Mouse (Mus musculus) ZHBTc4 (cell line): ENCODE measurements around the gene Clasp1.

Source experiments
- DNase-seq: peaks from one replicate; pipeline ENCODE4 v3.0.0-alpha.2; 2011; ENCODE audit warnings: low read depth, low spot score

Gene Clasp1

DNA sequence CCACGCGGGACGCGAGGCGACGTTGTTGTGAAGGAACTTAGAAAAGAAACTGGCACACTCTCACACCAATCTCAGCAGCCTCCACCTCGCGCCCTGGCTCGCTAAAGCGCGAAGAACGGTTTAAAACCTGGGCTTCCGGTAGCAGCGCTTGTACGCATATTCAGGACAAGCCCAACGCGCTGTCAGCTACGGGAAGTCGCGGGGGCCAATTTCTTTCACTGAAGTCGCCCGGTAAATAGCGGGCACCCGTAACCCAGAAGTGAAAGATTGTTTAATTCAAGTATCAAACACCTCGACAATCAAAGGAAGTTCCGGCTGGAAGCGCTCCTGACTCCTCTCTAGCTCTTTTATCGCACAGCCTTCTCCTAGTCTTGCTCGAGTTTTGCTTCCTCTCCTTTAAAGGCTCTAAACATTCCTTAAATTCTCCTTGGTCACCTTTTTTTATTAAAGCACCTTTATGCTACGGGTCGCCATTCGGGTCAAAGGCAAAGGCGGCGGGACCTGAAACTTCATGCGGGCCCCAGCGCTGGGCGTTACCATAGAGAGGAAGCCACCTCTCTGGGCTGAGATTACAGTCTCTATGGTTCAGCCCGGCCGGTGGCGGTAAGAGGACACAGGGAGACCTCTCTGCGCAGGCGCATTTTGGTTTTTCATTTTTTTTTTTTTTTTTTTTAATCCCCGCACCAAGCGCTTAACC is at the start of gene Clasp1:
Gene Clasp1 (plus strand): TSS at position 302 of the 697 bp plus-strand sequence.
- peak; percentile 99 for DNase-seq

DNA sequence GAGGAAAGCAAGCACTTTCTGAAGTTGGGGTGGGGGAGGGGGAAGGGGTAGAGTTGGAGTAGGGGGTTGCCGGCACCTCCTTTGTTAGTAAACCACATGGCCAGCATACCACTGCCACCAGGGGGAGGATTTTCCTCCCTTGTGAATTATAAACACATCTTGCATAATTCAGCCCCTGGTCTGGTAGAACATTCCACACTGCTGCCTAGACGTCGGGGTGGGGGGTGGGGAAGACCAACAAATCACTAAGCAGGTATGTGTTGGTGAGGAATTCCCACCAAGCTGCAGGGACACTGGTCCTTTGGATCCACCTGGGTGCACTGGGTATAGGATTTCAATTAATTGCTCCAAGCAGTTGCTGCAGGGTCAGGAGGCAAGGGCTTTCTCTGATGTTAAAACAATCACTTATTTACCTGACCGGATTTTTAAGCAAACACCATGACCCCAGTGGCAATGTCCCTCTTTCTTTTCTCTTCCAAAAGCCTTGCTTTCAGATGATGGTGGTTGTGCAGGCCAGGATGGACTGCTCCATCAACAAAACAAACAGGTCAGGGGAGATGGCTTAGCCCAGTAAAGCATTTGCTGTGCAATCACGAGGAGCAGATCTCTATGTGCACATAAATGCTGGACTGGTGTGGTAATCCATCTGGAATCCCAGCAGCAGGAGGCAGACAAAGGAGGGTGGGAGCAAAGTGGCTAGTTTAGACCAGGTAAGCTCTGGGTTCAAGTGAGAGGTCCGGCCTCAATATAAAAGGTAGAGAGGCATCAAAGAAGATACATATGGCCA is 45.0 kb upstream of the Clasp1 start:
- DNase-seq = no peak

DNA sequence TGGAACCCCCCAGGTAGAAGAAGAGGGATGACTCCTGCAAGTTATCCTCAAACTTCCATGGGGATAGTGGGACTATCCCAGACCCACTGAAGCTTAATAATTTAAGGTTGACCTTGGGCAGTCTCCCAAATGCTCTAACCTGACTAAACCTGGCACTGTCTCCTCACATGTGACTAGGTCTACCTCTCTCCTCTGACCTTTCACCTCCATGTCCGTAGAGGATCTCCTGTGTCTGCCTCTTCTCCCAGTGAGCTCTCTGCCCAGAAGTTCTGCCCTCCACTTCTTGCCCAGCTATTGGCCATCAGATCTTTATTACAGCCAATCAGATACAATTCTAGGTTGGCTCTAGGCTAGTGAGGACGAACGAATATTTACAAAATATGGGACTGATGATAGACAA is 38.9 kb upstream of the Clasp1 start:
- DNase-seq = no peak

DNA sequence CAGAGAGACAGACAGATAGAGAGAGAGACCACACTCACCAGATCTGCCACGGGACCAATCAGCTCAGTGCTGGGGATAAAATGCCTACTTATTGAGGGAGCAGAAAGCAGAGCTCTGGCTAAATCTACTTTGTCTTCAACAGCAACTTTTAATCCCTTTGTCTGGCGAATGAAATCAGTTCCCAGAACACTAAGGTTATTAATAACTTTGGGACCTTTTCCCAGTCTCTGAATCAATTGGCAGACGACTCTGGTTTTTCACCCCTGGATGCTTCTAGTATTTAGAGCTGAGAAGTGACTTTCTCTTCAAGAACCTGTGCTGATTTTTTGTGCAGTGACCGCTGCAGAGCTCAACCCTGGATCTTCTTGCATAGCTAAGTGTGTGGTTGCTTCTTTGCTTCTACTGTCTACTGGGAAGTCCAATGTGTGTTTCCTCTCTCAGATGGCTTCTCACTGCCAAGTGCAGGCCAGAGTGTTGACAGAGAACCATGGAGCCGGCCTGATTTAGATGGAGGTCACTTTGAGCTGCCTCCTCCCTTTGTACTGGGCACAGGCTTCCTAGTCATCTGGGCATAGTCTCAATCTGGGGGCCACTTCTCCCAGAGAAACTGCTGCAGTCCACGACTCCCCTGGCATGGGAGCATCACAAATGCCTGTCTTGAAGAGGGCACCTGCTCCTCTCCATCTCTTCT is 29.6 kb upstream of the Clasp1 start:
- no peak for DNase-seq

DNA sequence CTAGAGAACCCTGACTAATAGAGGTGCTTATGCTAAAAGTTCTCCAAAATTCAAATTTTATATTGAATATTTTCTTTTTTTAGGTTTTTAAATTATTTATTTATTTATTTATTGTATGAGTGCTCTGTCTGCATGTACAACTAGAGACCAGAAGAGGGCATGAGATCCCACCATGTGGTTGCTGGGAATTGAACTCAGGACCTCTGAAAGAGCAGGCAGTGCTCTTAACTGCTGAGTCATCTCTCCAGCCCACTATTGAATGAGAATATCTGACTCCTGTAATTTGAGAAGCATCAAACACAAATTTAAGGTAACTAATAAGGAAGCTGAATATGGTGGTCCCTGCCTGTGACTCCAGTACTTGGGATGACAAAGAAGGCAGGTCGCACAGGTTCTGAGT is 20.9 kb upstream of the Clasp1 start:
- peak; percentile 67 for DNase-seq

DNA sequence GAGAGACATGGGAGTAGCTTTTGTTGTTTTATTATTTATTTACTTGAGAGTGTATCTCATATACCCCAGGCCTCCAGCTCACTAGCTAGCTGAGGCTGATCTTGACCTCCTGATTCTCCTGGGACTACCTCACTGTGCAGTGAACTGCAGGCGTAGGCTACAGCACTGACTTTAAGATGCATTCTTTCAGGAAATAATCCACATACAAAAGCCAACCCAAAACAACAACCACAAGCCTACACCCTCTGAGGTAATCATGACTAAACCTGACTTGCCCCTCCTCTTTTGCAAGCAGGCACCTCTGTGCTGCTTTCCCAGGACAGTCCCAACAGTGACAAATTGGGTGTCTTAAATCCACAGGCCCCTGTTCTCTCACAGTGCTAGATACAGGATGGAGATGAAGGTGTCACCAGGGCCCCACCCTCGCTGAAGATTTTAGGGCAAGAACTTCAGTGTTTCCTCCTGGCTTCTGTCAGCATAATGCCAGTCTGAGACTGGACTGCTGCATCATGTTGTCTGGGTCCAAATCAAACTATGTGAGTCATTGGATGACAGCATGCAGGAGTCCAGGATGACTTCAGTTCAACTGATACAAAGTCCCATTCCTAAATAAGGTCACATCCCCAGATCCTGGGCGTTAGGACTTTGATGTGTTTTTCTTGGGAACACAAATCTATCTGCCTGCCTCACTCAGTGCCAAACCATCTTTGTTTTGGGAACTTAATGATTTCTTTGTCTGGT is 20.0 kb upstream of the Clasp1 start:
- DNase-seq = no peak

DNA sequence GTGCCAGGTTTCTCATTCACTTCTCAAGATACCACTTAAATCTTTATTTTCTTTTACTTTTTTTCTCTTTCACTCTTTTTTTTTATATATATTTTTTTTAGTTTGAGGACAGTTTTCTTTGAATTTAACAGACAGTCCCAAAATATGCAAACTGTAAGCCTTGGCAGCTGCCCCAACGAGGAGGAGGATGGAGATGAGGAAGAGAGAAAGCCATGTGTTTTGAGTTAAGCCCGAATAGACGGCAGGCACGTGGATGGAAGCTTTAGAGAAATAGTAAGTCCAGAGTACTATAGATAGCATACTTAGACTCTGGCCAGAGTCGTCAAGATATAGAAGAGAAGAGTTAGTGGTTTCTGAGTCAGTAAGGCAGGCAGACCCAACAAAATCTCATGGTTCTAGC is 11.1 kb upstream of the Clasp1 start:
- no peak for DNase-seq

DNA sequence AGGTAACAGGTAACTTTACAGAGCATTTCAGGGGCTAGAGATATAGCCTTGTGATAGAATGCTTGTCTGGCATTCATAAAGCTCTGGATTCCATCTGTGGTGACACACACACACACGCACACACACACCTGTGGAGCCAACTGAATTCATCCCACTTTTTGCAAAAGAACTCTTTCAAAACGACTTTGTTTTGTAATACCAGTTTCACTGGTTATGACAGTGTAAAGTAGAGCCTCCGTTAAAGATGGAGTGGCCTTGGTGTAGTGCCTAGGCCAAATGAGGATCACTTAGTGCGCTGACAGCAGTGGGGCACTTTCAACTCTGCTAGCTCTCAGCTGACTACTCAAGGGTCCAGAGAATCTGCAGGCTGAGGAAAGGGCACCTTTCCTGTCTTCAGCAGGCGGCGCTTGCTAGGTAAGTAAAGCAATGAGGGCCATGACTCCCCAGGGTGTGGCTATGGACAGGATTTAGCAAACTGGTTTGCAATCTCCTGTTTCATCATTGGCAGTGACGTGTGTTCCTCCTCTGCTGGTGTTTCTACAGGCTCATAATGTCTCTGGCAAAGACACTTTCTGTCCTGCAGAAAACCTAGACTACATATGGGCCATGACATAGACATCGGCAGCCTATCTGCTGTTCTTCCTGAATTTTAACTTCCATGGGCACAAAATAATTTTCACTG is 8.6 kb upstream of the Clasp1 start:
- no peak for DNase-seq

DNA sequence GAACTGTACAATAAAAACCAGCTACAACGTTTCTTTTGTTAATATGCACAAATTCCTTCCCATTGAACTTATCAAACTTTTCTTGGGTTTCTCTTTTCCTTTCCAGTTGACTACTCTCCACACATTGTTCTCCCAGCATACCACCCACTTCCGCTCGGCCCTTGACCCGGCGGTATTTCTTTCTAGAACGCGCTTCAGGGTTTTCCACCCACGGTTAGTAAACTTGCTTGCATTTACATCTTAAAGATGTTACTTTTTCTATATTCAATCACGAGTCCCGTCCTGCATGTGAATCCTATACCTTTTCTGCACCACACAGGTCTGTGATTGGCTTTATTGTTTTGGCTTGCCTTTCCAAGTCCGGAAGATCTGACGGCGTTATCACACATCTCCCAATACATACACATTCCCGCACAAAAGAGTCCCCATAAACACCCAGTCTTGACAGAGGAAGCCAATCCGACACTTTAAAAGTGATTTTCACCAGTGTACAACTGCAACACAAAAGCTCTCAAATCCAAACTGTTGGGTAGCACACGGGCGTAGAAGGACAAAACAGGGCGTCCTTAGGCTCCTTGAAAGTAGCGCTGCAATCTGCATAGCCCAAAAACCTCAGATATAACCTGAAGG is 616 bp upstream of the Clasp1 start:
- DNase-seq = peak; percentile 71

DNA sequence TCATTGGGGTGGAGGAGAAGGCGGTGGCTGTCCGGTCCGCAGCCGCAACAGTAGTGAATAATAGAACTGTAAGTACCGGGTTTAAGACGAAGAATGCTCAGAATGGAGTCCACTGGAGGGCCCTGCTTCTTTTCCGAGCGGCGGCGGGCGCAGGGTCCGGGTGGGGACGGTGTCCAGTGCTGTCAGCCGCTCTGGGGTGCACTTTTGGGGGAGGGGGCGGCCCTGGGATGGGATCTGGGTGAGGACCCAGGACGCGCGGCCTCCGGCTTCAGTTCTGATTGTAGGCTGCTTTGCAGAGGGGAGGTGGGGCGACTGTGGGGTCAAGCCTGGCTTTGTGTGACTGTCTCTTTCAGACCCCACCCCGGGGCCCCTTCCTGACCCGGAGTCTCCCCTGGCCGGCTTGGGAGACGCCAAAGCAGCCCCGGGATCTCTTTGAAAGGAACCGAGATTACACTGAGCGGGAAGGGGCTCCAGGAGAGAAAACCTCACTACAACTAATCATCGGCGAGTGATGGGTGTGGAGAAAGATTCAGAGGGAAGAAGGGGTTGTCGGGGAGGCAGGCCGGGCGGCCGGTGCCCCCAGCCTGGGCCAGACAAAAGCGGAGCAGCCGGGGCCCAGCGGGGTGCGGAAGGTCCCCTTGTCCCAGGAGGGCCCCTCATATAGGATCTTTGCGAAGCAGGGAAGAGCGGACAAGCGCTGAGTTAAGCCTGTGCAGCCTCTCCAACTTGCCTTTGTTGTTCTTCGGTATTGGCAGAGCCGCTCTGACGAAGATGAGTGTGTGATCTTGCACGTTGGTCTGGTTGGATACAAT is 802 bp downstream of the Clasp1 start:
- DNase-seq = peak; percentile 46

DNA sequence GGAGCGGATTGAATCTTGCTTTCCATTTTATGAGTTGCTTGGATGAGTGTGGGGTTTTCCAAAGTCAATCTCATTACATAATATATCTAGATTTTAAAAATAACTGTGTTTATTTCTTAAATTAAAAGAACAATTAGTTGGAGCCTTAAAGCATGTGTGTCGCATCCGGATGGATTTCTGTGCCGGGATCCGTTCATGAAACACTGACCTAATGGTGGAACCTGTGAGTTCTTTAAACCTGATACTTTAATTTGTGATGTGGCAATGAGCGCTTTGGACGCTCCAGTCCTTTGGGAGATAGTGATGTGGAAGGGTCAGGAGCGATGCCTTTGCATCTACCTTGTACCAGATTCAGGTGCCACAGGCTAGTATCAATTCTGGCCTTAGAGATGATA is 1.4 kb downstream of the Clasp1 start:
- DNase-seq = no peak

DNA sequence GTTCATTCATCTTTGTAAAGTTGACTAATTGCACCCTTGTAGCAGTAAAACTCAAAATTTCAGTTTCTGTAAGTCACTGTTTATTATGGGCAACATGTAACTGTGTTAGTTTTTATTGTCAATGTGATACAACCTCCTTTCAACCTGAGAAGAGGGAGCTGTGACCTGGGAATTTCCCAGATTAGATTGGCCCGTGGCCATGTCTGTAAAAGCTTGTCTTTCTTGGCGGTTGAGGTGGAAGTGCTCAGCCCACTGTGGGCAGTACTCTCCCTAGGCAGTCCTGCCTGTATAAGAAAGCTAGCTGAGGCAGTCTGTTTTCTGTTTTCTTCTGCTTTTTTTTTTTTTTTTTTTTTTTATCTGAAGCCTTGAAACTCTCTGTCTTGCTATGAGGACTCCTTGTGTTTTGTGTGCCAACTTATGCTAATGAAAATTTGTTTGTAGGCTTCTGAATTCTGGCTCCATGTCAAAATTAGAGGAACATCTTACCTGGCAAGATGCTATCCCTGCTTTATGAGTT is 2.1 kb downstream of the Clasp1 start:
- no peak for DNase-seq

DNA sequence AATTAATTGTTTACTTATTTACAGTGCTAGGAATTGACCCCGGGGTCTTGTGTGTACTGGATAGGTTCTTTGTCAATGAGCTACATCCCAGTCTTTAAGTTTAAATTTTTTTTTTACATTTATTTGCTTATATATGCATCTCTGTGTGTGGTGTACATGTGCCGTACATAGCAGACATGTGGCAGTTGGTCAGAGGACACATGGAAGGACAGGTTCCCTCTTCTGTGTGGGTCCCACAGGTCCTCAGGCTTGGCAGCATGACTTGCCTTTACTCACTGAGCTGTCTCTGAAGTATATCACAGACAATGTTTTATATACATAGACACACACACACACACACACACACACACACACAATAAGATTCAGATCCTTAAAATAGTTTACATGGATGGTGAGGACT is 3.4 kb downstream of the Clasp1 start:
- DNase-seq = no peak

DNA sequence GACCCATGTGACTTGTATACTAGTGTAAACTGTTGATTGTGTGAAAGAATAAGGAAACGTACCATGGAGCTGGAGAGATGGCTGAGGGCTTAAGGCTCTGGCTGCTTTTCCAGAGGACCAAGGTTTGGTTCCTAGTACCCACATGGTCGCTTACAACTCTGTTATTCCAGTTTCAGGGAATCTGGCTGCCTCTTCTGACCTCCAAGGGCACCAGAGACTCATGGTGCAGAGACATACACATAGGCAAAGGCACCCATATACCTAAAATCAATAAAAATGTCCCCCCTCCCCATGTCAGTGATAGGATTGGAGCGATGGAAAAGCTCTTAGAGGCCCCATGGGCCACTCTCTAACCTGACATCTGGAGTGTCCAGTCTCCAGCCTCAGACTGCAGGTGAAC is 5.1 kb downstream of the Clasp1 start:
- no peak for DNase-seq

DNA sequence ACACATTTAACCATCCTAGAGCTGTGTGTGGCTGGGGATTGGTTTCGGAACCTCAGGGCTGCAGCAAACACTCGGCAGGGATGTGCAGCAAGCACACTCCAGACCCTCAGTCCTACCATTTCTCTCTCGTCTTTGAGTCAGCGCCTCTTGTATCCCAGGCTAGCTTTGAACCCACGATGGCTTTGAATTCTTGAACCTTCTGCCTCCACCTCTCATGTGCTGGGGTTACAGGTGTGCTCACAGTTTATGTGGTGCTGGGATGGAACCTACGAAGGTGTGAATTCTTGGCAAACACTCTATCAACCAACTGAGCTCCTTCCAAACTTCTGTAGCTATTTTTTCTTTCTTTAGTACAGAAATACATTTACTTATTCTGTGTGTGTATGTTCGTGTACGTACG is 9.0 kb downstream of the Clasp1 start:
- DNase-seq = no peak

DNA sequence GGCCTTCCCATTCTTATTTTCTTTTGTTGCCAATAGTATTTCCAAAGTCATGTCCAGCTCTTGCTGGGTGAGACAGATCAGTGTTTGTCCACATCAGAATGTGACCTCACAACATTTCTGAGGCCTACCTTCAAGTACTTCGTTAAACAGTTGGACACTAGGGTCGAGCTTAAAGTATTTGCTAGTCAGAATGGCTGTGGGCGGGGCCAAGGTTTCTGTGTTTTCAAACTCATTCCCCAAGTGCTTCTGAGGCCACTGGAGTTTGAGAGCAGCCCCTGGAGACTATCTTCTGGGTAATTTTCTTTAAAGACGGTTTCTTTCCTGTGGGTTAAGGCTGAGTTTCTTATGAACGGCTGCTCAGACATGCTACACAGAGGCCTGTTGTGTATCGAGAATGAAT is 9.7 kb downstream of the Clasp1 start:
- DNase-seq = peak; percentile 54

DNA sequence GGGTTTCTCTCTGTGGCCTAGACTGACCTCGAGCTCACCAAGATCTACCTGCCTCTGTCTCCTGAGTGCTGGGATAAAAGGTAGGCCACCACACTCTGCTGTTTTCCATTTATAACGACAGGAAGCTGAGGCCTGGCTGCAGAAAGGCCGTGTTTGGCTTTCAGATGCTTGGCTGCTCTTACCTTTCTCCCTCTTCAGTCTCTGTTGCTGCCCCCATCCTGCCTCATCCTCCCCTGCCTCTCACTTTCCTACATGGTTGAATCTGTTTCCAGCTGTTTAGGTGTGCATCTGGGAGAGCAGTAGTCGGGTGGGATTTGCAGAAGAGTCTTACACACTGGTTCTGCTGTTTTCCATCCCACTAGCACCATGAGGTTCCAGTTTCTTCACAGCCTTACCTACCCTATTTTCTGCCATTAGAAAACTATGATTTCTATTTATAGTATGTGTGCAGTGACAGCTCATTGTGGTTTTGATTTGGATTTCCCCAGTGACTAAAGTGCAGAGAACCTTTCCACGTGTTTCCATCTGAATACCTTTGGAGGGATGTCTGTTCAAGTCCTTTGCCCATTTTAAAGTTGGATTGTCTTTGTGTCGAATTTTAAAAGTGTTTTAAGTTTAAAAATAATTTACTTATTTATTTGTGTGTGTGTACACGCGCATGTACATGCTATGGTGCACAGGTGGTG is 10.9 kb downstream of the Clasp1 start:
- no peak for DNase-seq

DNA sequence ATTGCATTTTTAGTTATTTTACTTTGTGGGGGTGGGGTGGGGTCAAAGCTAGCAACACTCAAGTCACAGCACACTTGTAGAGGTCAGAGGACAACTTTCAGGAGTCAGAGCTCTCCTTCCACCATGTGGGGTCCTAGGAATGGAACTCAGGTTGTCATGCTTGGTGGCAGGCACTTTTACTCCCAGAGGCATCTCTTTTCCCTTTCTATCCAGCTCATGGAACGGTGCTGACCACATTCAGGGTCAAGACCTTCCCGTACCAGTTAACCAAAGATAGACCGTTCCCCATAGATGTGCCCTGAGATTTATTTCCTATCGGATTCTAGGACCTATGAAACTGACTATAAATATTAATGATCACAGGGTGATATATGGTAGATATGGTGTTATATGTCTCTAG is 13.1 kb downstream of the Clasp1 start:
- no peak for DNase-seq

DNA sequence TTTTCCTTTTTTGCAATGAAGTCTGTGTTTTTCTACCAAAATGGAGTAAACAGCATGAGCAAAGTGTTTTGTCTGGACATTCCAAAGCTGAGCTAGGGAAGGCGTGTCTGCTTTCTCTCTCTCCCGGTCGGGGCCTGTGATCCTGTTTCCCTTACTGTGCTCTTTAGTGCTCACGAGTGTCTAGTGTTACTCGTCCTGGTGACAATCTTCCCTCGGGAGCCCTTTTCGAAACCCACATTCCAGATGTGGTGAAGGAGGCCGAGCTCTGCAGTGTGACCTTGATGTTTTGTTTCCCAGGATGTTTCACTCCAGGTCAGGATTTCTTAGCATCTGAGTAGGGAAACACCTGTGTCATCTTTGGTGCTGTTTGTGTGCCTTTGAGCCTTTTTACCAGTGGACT is 13.7 kb downstream of the Clasp1 start:
- peak; percentile 87 for DNase-seq
